Mouse (Mus musculus) G1E (cell line): Measurements from ENCODE around the gene Sh3pxd2b.

ENCODE experiments used
- CTCF ChIP-seq: IDR thresholded peaks from 2 replicates; pipeline ENCODE4 v1.5.1; 2012; ENCODE audit warnings: low read depth, low read length, inconsistent platforms, mixed read lengths
- GATA1 ChIP-seq: IDR thresholded peaks from 2 replicates; pipeline ENCODE4 v1.6.1; 2012; ENCODE audit warnings: borderline replicate concordance, low read length, inconsistent platforms, mixed read lengths
- TAL1 ChIP-seq: conservative IDR thresholded peaks from 2 replicates; pipeline ENCODE4 v1.6.1; 2012; ENCODE audit warnings: low read depth, low read length, inconsistent platforms, mixed read lengths

DNA sequence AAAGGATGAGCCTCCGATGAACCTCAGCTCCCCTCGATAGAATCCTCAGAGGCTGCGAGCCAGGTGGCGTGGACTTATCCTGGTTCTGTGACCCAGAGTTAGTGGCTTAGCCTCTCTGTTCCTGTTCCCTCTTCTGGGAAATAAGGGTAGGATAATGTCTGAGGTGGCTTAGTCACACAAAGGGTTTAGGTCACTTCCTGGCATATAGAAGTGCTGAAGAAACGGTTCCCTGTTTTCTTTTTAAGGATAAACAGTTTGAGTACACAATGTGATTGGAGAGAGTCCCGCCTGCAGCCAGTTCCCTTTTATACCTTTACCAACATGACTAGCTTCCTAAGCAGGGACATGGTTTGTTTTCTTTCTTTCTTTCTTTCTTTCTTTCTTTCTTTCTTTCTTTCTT, 10.8 kb downstream of the Sh3pxd2b start:
- no peak for TF ChIP-seq GATA1
- TF ChIP-seq TAL1 = no peak
- no peak for TF ChIP-seq CTCF
